13 mouse cellular contexts compared by ENCODE assay signal in the genomic region with DNA sequence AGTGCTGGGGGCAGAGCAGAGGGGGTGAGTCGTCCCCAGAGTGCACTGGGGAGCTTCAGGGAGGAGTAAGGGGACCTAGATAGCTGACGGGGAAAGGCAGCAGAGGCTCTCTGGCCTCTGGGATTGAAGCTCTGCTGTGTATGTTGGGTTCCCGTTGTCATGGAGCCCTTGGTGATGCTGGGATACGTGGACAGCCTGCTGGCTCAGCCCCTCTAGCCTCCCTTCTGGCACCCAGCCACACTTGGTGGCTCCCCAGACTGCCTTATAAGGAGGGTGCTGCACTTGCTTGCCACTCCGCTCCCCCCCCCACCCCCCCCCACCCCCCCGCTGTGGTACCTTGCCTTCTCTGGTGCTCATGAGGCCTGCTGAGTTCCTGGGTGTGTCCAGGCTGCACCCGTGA.
DNase-seq lines count a peak whose midpoint lies in the region; ATAC-seq and TF ChIP-seq lines count a peak whose summit lies in the region.
"Had no signal": no experiment of that assay in that cellular context is flagged by ENCODE, and none has a peak within 500 bp of the region (broad histone marks: within the 10 kb centered on the region; RNA-seq: fewer than 3 reads in every experiment).

No protein-coding gene starts in this region.

- 0 out of 2 replicates have a peak, but pooled peaks have one; percentile 10 for ATAC-seq in kidney, embryonic 15.5 days (replicated peaks; ENCODE audit: low FRiP score)
- ATAC-seq in hindbrain, postnatal 0 days = peak; percentile 39; the same call in 1 of the 2 replicates
- ATAC-seq in stomach, embryonic 15.5 days (ENCODE audit: insufficient read depth, low FRiP score, low read depth) = peak; percentile 36; the same call in 1 of the 2 replicates
- ATAC-seq: activated CD4-positive, CD25-positive, alpha-beta regulatory T cell, adult 4 months had no signal

- no peaks in the 10 kb centered on the region for H3K9me3 ChIP-seq in kidney, embryonic 15.5 days (replicated peaks)
- H3K9me3 ChIP-seq in hindbrain, postnatal 0 days (ENCODE audit: low read length) = no peaks in the 10 kb centered on the region
- no peaks in the 10 kb centered on the region for H3K9me3 ChIP-seq in stomach, embryonic 15.5 days
- H3K9me3 ChIP-seq: G1E had no signal

- no peak overlapping the region for H3K4me3 ChIP-seq in kidney, embryonic 15.5 days (replicated peaks)
- H3K4me3 ChIP-seq in hindbrain, postnatal 0 days (ENCODE audit: low read length) = no peak overlapping the region
- no peak overlapping the region for H3K4me3 ChIP-seq in stomach, embryonic 15.5 days (replicated peaks)

- 74% methylated on average over 7 of the region's 7 CpGs for WGBS in kidney, embryonic 15.5 days
- 47% methylated on average over 7 of the region's 7 CpGs for WGBS in hindbrain, postnatal 0 days
- 56% methylated on average over 7 of the region's 7 CpGs for WGBS in stomach, embryonic 15.5 days

- intact Hi-C loops in left cerebral cortex, postnatal 36 days (cut with DNase I) = loop anchor here (5.0 kb wide), 1 partner anchor 58 kb away; no protein-coding TSS in a partner anchor

- TF ChIP-seq CTCF in hindbrain, postnatal 0 days (IDR thresholded peaks at IDR 0.05; ENCODE audit: low read depth) = no peak

- no peak overlapping the region for H3K27ac ChIP-seq in kidney, embryonic 15.5 days
- H3K27ac ChIP-seq in hindbrain, postnatal 0 days = peak overlapping the region; percentile 27; the same call in 1 of the 2 replicates
- H3K27ac ChIP-seq in stomach, embryonic 15.5 days = peak overlapping the region; percentile 77

- DNase-seq in kidney, postnatal 25 days = no peak
- peak; percentile 59 for DNase-seq in testis, postnatal 10 days (ENCODE audit: low spot score)
- no peak for DNase-seq in testis, postnatal 14 days (ENCODE audit: low spot score)
- DNase-seq in hindbrain, postnatal 0 days (ENCODE audit: low spot score) = peak; percentile 49
- DNase-seq in left cerebral cortex, postnatal 36 days (ENCODE audit: low spot score in 2 of 2) = no peak
- no peak for DNase-seq in layer of hippocampus, postnatal 36 days
- DNase-seq: cerebellum, postnatal 36 days; heart, postnatal 14 days; kidney, postnatal 36 days had no signal

- H3K4me2 ChIP-seq in kidney, embryonic 15.5 days = no peak overlapping the region
- H3K4me2 ChIP-seq in hindbrain, postnatal 0 days (ENCODE audit: low read depth, low read length) = no peak overlapping the region
- H3K4me2 ChIP-seq in stomach, embryonic 15.5 days = no peak overlapping the region

- no peak overlapping the region for H3K9ac ChIP-seq in kidney, embryonic 15.5 days
- no peak overlapping the region for H3K9ac ChIP-seq in hindbrain, postnatal 0 days (replicated peaks; ENCODE audit: low read length)
- no peak overlapping the region for H3K9ac ChIP-seq in stomach, embryonic 15.5 days

- H3K27me3 ChIP-seq in kidney, embryonic 15.5 days = no peaks in the 10 kb centered on the region
- H3K27me3 ChIP-seq in hindbrain, postnatal 0 days (ENCODE audit: insufficient read depth, low read length) = no peaks in the 10 kb centered on the region
- no peaks in the 10 kb centered on the region for H3K27me3 ChIP-seq in stomach, embryonic 15.5 days (replicated peaks)

- peaks cover 38% of the 10 kb centered on the region for H3K4me1 ChIP-seq in kidney, embryonic 15.5 days
- H3K4me1 ChIP-seq in hindbrain, postnatal 0 days (ENCODE audit: insufficient read depth, low read length) = peaks cover 9% of the 10 kb centered on the region
- H3K4me1 ChIP-seq in stomach, embryonic 15.5 days = peaks cover 14% of the 10 kb centered on the region

- H3K36me3 ChIP-seq in kidney, embryonic 15.5 days = peaks cover 38% of the 10 kb centered on the region
- H3K36me3 ChIP-seq in hindbrain, postnatal 0 days (ENCODE audit: insufficient read depth, low read length) = no peaks in the 10 kb centered on the region
- peaks cover 9% of the 10 kb centered on the region for H3K36me3 ChIP-seq in stomach, embryonic 15.5 days

Comparison
In these comparisons a context has a peak if more than half of its experiments do, and no peak if none do; other contexts are left out.
1. DNase-seq: peak in testis, postnatal 10 days (single experiment) and hindbrain, postnatal 0 days (single experiment); none in kidney, postnatal 25 days (0 of 2), testis, postnatal 14 days (single experiment), left cerebral cortex, postnatal 36 days (0 of 2) and layer of hippocampus, postnatal 36 days (0 of 2).
2. Peak in every context shown above with its lines, with median percentiles within 50 percentile points of each other: ATAC-seq.